Mouse (Mus musculus) kidney, adult 2 months (tissue): Measurements from ENCODE around the gene Syngr3. TPM values are rescaled to one million over a fixed set of nuclear protein-coding genes. Genes with fewer than 3 reads are reported as not detected.

ENCODE experiments used
- DNase-seq: peaks from one replicate; pipeline ENCODE4 v3.0.0; 2021
- H3K27ac ChIP-seq: fragments of 200-500 bp; 2 replicates; pipeline ENCODE4 v1.5.1; 2012; ENCODE audit warnings: low read depth, low read length, control low read depth, inconsistent platforms; ENCODE audit not compliant: insufficient read depth
- H3K27me3 ChIP-seq: fragments of 200-500 bp; replicated peaks from 2 replicates; pipeline ENCODE4 v1.6.1; 2012; ENCODE audit warnings: mild to moderate bottlenecking, moderate library complexity, low read length, inconsistent platforms; ENCODE audit not compliant: control insufficient read depth, insufficient read depth
- H3K36me3 ChIP-seq: fragments of 200-500 bp; 2 replicates; pipeline ENCODE4 v1.6.1; 2012; ENCODE audit warnings: mild to moderate bottlenecking, moderate library complexity, low read length, inconsistent platforms; ENCODE audit not compliant: control insufficient read depth, insufficient read depth
- H3K4me1 ChIP-seq: fragments of 200-500 bp; 2 replicates; pipeline ENCODE4 v1.6.1; 2011; ENCODE audit warnings: low read length; ENCODE audit not compliant: control insufficient read depth, insufficient read depth
- H3K4me3 ChIP-seq: fragments of 200-500 bp; 2 replicates; pipeline ENCODE4 v1.5.1; 2011; ENCODE audit warnings: mild to moderate bottlenecking, low read depth, low read length, control low read depth; ENCODE audit not compliant: insufficient read depth
- CTCF ChIP-seq: fragments of 200-500 bp; conservative IDR thresholded peaks from 2 replicates; pipeline ENCODE4 v1.5.1; 2011; ENCODE audit warnings: low read depth, mild to moderate bottlenecking, control low read depth, low read length, moderate library complexity, mixed read lengths; ENCODE audit not compliant: insufficient read depth, insufficient read length
- POLR2A ChIP-seq: fragments of 200-500 bp; IDR thresholded peaks from one replicate; pipeline ENCODE4 v1.6.1; 2011; ENCODE audit warnings: low read depth, low read length, control low read depth
- WGBS: fragments of 180-500 bp; shearing (Covaris S2); methylation state at CpG from one replicate; pipeline ENCODE4 v1.1.7; 2018; 5-methylcytosine and 5-hydroxymethylcytosine counted together
- polyA plus RNA-seq: library from polyadenylated mRNA; depleted of rRNA; stranded (reverse); fragments of >200 nt; gene quantifications from 2 replicates; pipeline ENCODE4 v1.2.3, GENCODE M21; 2012

Syngr3 gene
- polyA plus RNA-seq, 1 experiment, result 2.2 TPM

DNA sequence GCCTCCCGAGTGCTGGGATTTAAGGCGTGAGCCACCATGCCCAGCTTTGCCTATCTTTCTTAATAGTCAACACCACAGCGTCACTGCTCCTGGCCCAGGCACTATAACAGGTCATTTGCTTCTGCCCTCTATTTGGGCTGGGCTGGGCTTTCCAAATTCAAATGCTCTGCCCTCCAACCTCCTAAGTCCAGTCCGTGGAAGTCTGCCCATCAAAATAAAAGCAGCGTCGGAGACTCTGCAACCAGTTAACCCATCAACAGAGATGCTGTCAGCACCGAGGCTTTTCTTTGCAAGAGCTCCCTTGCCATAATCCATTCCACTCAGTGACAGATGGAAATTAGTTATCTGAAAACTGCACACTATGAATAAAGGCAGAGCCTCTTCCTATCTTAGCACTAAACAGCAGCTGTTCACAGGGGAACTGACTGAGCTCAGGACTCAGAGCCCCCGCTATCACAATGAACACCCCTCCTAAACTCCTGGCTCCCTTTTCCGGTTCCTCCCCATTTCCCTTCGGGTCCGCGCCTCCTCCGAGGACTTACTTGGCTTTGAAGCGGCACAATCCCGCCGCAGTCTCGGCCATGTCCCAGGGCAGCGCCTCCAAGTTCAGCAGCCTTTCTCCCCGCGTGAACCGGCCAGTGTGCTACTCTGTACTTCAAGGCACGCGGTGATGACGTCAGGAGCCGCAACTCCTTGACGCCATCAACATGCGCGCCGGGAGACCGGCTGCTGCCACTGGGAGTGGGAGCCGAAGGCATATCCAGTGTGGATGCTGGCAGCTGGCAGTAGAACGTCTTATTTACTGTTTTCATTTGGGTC, 17.4 kb upstream of the Syngr3 start, which contains the start of gene Tbl3:
Tbl3 (minus strand) TSS at position 679 of the 819 bp plus-strand sequence.
- peak; percentile 97 for DNase-seq
- no peaks in the 10 kb centered on the region for H3K27me3 ChIP-seq
- TF ChIP-seq CTCF (no peak), POLR2A (peak; percentile 74)
- H3K27ac ChIP-seq, result peak within 1 kb of the TSS; percentile 21; the same call in 1 of the 2 replicates
- no peaks in the 10 kb centered on the region for H3K36me3 ChIP-seq
- 4% methylated on average over 32 of the region's 32 CpGs for WGBS
- H3K4me3 ChIP-seq, result peak within 1 kb of the TSS; percentile 58
- H3K4me1 ChIP-seq, result no peaks in the 10 kb centered on the region; the same call in 1 of the 2 replicates

GRCm38 (mm10) chr17:24705821-24706220, 16.1 kb upstream of the Syngr3 start:
- H3K36me3 ChIP-seq, result no peaks in the 10 kb centered on the region
- no peak overlapping the region for H3K27ac ChIP-seq
- no peak for DNase-seq
- 93% methylated on average over 3 of the region's 3 CpGs for WGBS
- no peaks in the 10 kb centered on the region for H3K27me3 ChIP-seq
- H3K4me3 ChIP-seq, result no peak overlapping the region
- no peaks in the 10 kb centered on the region; the same call in 1 of the 2 replicates for H3K4me1 ChIP-seq
- no peak for TF ChIP-seq CTCF
- TF ChIP-seq POLR2A, result no peak

DNA sequence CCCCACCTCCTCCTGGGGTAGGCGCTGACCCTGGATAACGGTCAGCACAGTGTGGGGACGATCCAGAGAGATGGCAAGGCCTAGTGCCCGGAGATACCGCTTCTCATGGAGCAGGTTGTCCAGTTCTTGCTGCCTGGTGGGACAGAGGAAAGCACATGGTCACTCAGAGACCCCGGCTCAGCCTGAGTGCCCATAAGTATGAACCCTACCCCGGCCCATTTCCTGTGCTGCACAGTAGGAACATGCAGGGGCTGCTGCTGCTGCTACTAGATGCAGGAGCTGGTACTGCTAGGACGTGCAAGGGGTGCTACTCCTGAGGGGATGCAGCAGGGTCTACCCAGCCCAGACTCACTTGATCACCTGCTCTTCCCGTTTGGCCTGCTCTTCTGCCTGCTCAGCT, 11.5 kb upstream of the Syngr3 start:
- TF ChIP-seq POLR2A, result no peak
- H3K4me3 ChIP-seq, result no peak overlapping the region
- H3K27ac ChIP-seq, result no peak overlapping the region
- H3K27me3 ChIP-seq, result no peaks in the 10 kb centered on the region
- no peaks in the 10 kb centered on the region for H3K4me1 ChIP-seq
- 88% methylated on average over 9 of the region's 9 CpGs for WGBS
- no peak for DNase-seq
- H3K36me3 ChIP-seq, result no peaks in the 10 kb centered on the region

DNA sequence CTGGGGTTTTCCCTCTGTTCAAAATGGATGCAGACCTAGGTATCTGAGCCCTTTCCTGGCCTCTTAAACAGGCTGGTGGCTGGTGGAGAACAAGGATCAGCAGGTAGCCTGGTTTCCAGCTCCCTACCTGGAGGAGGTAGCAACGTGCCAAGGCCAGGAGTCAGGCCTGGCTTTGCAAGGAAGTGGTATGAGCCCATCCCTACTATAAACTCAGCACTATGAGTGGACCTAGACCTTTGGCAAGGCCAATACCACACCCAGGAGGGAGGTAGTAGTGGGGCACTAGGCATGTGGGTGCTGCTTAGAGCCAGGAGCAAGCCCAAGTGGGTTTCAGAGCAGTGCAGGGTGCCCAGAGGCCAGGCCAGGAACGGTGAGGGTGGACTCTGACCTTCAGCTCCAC, 9.7 kb upstream of the Syngr3 start:
- no peaks in the 10 kb centered on the region for H3K27me3 ChIP-seq
- H3K36me3 ChIP-seq, result no peaks in the 10 kb centered on the region
- H3K4me3 ChIP-seq, result no peak overlapping the region
- no peak for TF ChIP-seq POLR2A
- no peak for TF ChIP-seq CTCF
- DNase-seq, result no peak
- 68% methylated on average over 2 of the region's 2 CpGs for WGBS
- no peak overlapping the region for H3K27ac ChIP-seq
- no peaks in the 10 kb centered on the region for H3K4me1 ChIP-seq

- Histone ChIP-seq H3K4me1 (no peaks in the 10 kb centered on the region), H3K4me3 (no peak overlapping the region), H3K36me3 (no peaks in the 10 kb centered on the region), H3K27me3 (no peaks in the 10 kb centered on the region), H3K27ac (no peak overlapping the region)
- 76% methylated on average over 9 of the region's 9 CpGs for WGBS
- no peak for DNase-seq
- no peak for TF ChIP-seq POLR2A
- no peak for TF ChIP-seq CTCF
These were observed 9.0 kb upstream of the Syngr3 start for GRCm38 (mm10) chr17:24698715-24699114.

- 33% methylated on average over 5 of the region's 5 CpGs for WGBS
- peak; percentile 27 for DNase-seq
- H3K27ac ChIP-seq, result no peak overlapping the region
- H3K27me3 ChIP-seq, result no peaks in the 10 kb centered on the region
- TF ChIP-seq CTCF (no peak), POLR2A (no peak)
- H3K4me3 ChIP-seq, result no peak overlapping the region
- no peaks in the 10 kb centered on the region for H3K36me3 ChIP-seq
- no peaks in the 10 kb centered on the region for H3K4me1 ChIP-seq
These were observed 8.2 kb upstream of the Syngr3 start for GRCm38 (mm10) chr17:24697985-24698384.

- under 1% methylated on average over 67 of the region's 76 CpGs for WGBS
- Histone ChIP-seq H3K36me3 (no peaks in the 10 kb centered on the region), H3K27me3 (no peaks in the 10 kb centered on the region), H3K27ac (peak within 1 kb of the TSS; percentile 73), H3K4me3 (peak within 1 kb of the TSS; percentile 59), H3K4me1 (no peaks in the 10 kb centered on the region)
- TF ChIP-seq POLR2A (no peak), CTCF (peak; percentile 37; the same call in 1 of the 2 replicates)
- peak; percentile 93 for DNase-seq
These were observed 6.4 kb upstream of the Syngr3 start, which contains the start of the genes Gfer and Noxo1 for GRCm38 (mm10) chr17:24696011-24696697. Gene Gfer (minus strand): TSS chr17:24696156. Gene Noxo1 (plus strand): TSS chr17:24696234.
